Mouse (Mus musculus) brain, adult 2 months (tissue): Measurements from ENCODE around the gene Dtwd1.
A peak's percentile ranks its signal among the peaks of the same experiment; 100 is the strongest.
"Not testable (repeated sequence)": the region's sequence is repeated elsewhere in the genome, so short reads cannot be mapped to it uniquely, and the experiment has no call there.

Experiments used
- DNase-seq: peaks from one replicate; pipeline ENCODE4 v3.0.0; 2011; ENCODE audit warnings: low read depth, low spot score

Dtwd1 gene

GRCm38 (mm10) chr2:126151855-126152571 lies at the start of gene Dtwd1, which contains the start of gene Fam227b:
TSS of gene Dtwd1 (plus strand) at chr2:126152141.
TSS of gene Fam227b (minus strand) at chr2:126152004.
- DNase-seq, result peak; percentile 99

- peak; percentile 10 for DNase-seq
Observed at GRCm38 (mm10) chr2:126147723-126148122, 4.2 kb upstream of the Dtwd1 start.

- DNase-seq, result no peak
Observed at GRCm38 (mm10) chr2:126165277-126166018, 13.5 kb downstream of the Dtwd1 start.

GRCm38 (mm10) chr2:126166335-126166734 lies 14.4 kb downstream of the Dtwd1 start:
- DNase-seq, result no peak

- DNase-seq, result peak; percentile 49
Observed at GRCm38 (mm10) chr2:126166848-126167617, 15.1 kb downstream of the Dtwd1 start.

- no peak for DNase-seq
Observed at GRCm38 (mm10) chr2:126171427-126171826, 19.5 kb downstream of the Dtwd1 start.

- no peak for DNase-seq
Observed at GRCm38 (mm10) chr2:126191306-126191705, 39.4 kb downstream of the Dtwd1 start.

GRCm38 (mm10) chr2:126192129-126192528 lies 40.2 kb downstream of the Dtwd1 start:
- DNase-seq, result no peak

- DNase-seq, result no peak
Observed at GRCm38 (mm10) chr2:126195631-126196356, 43.9 kb downstream of the Dtwd1 start.

GRCm38 (mm10) chr2:126198971-126199370 lies 47.0 kb downstream of the Dtwd1 start:
- no peak for DNase-seq

- no peak for DNase-seq
Observed at GRCm38 (mm10) chr2:126211011-126211680, 59.2 kb downstream of the Dtwd1 start.

GRCm38 (mm10) chr2:126214800-126215199 lies 62.9 kb downstream of the Dtwd1 start, which contains the start of gene Gm17555:
TSS of gene Gm17555 (plus strand) at chr2:126215100.
- DNase-seq, result not testable (repeated sequence)
